Mouse (Mus musculus) monocyte, adult 2 months (primary cell): ENCODE data around the gene Gm9837.

Experiments used
- DNase-seq, 2 experiments: peaks; one replicate each; pipeline ENCODE4 v3.0.0; 2022; ENCODE audit warnings: low spot score in 2 of 2, low read depth in 1 of 2

Gm9837 gene

GRCm38 (mm10) chr11:53486822-53487594 lies 16.7 kb upstream of the Gm9837 start:
- no peak for DNase-seq

GRCm38 (mm10) chr11:53486351-53486750 lies 16.1 kb upstream of the Gm9837 start:
- DNase-seq, result no peak

- DNase-seq, result no peak
Observed at GRCm38 (mm10) chr11:53485719-53486118, 15.4 kb upstream of the Gm9837 start.

GRCm38 (mm10) chr11:53483159-53483891 lies 13.0 kb upstream of the Gm9837 start:
- no peak for DNase-seq

- DNase-seq, result no peak
Observed at GRCm38 (mm10) chr11:53481088-53481730, 10.9 kb upstream of the Gm9837 start.

- DNase-seq, result no peak
Observed at GRCm38 (mm10) chr11:53479783-53480301, 9.6 kb upstream of the Gm9837 start, which contains the start of the genes Gm9945 and Sowaha. Gm9945 (plus strand) TSS chr11:53480166. Sowaha (minus strand) TSS chr11:53480274.

GRCm38 (mm10) chr11:53479171-53479782 lies 9.0 kb upstream of the Gm9837 start:
- no peak for DNase-seq

GRCm38 (mm10) chr11:53478383-53479170 lies 8.3 kb upstream of the Gm9837 start:
- no peak for DNase-seq

- no peak for DNase-seq
Observed at GRCm38 (mm10) chr11:53477833-53478232, 7.6 kb upstream of the Gm9837 start.

GRCm38 (mm10) chr11:53475620-53476019 lies 5.3 kb upstream of the Gm9837 start:
- DNase-seq, result no peak

GRCm38 (mm10) chr11:53472709-53473108 lies 2.4 kb upstream of the Gm9837 start:
- DNase-seq, result no peak

GRCm38 (mm10) chr11:53469294-53469967 lies 848 bp downstream of the Gm9837 start:
- DNase-seq, result no peak

- no peak for DNase-seq
Observed at GRCm38 (mm10) chr11:53466231-53466971, 3.9 kb downstream of the Gm9837 start.

- no peak for DNase-seq
Observed at GRCm38 (mm10) chr11:53463551-53464424, 6.5 kb downstream of the Gm9837 start.

- DNase-seq, result no peak
Observed at GRCm38 (mm10) chr11:53461727-53462126, 8.6 kb downstream of the Gm9837 start.

GRCm38 (mm10) chr11:53460192-53460591 lies 10.1 kb downstream of the Gm9837 start:
- DNase-seq, result no peak

- no peak for DNase-seq
Observed at GRCm38 (mm10) chr11:53458996-53459395, 11.3 kb downstream of the Gm9837 start.

GRCm38 (mm10) chr11:53457372-53457954 lies 12.8 kb downstream of the Gm9837 start:
- no peak for DNase-seq
